Mouse (Mus musculus) cortical plate, adult 2 months (tissue): ENCODE data around the gene Zscan22.

Experiments used
- CTCF ChIP-seq: fragments of 200-500 bp; IDR thresholded peaks from 2 replicates; pipeline ENCODE4 v1.5.1; 2011; ENCODE audit warnings: mild to moderate bottlenecking, control low read depth, low read length; ENCODE audit not compliant: insufficient read depth; ENCODE audit errors: extremely low read depth
- POLR2A ChIP-seq: fragments of 200-500 bp; IDR thresholded peaks from 2 replicates; pipeline ENCODE4 v1.6.1; 2011; ENCODE audit warnings: mild to moderate bottlenecking, low read length, control low read depth; ENCODE audit not compliant: insufficient read depth; ENCODE audit errors: extremely low read depth

- TF ChIP-seq CTCF (no peak), POLR2A (no peak)
These were observed 36.1 kb downstream of the Zscan22 start for GRCm38 (mm10) chr7:12933615-12934140.
